Comparison of ENCODE assay signal across 26 mouse cellular contexts in the genomic region with DNA sequence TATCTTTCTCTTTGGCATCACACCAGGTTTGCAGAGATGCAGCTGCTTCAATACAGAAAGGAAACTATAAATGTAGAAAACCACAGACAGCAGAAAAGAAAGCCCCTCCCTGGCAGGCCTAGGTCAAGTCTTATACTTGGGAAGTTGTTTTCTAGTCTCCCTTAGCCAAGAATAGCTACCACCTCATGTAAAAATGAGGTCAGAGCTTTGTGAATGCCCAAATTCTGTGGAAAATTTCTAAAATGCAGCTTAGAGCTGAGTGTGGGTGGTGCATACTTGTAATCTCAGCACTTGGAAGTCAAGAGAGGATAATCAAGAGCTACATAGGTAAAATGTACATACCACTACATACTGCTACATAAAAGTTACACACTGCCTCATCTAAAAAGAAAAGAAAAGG. TPM values are rescaled to one million over a fixed set of nuclear protein-coding genes. Genes with fewer than 3 reads are reported as not detected.
DNase-seq lines count a peak whose midpoint lies in the region; ATAC-seq and TF ChIP-seq lines count a peak whose summit lies in the region.
"Had no signal": no experiment of that assay in that cellular context is flagged by ENCODE, and none has a peak within 500 bp of the region (broad histone marks: within the 10 kb centered on the region; RNA-seq: fewer than 3 reads in every experiment).

No protein-coding gene starts in this region.

- TF ChIP-seq POLR2A in CH12.LX (IDR thresholded peaks at IDR 0.05; ENCODE audit: low read depth, low read length) (no peak), myocyte (IDR thresholded peaks at IDR 0.05; ENCODE audit: insufficient read length, low read depth) (no peak)

- ATAC-seq in lung, postnatal 0 days: peak; percentile 46; the same call in 1 of the 2 replicates
- ATAC-seq: forebrain, embryonic 14.5 days had no signal

- peak; percentile 2 for DNase-seq in left cerebral cortex, adult 11 months (ENCODE audit: low spot score)
- DNase-seq in left cerebral cortex, adult 8-10 months (ENCODE audit: low spot score in 2 of 2): no peak
- DNase-seq in lung, postnatal 0 days (ENCODE audit: low spot score): peak; percentile 35
- no peak for DNase-seq in lung, postnatal 36 days
- DNase-seq in CH12.LX (ENCODE audit: extremely low read depth): peak; percentile 18
- DNase-seq in cerebellum, adult 8-10 months: no peak
- no peak for DNase-seq in adipocyte (ENCODE audit: low spot score)
- DNase-seq: adrenal gland, postnatal 14 days; cerebellum, adult 18-20 months; cerebellum, postnatal 10 days; gastrocnemius, postnatal 14 days; heart, adult 2 months had no signal

- no peaks in the 10 kb centered on the region for H3K27me3 ChIP-seq in lung, postnatal 0 days (replicated peaks; ENCODE audit: insufficient read depth, low read length)
- H3K27me3 ChIP-seq in CH12.LX (replicated peaks): no peaks in the 10 kb centered on the region
- H3K27me3 ChIP-seq in myocyte (ENCODE audit: control insufficient read depth, insufficient read depth, insufficient read length): no peaks in the 10 kb centered on the region

- H3K9me3 ChIP-seq in lung, postnatal 0 days (ENCODE audit: low read length): no peaks in the 10 kb centered on the region
- H3K9me3 ChIP-seq in CH12.LX (replicated peaks; ENCODE audit: low read length): no peaks in the 10 kb centered on the region
- H3K9me3 ChIP-seq: embryonic facial prominence, embryonic 10.5 days; forebrain, embryonic 10.5 days; hindbrain, embryonic 10.5 days had no signal

- no peak overlapping the region for H3K27ac ChIP-seq in lung, postnatal 0 days (ENCODE audit: low read length)
- no peak overlapping the region for H3K27ac ChIP-seq in CH12.LX (ENCODE audit: insufficient read depth, low read depth)
- H3K27ac ChIP-seq: embryonic facial prominence, embryonic 10.5 days; forebrain, embryonic 10.5 days; heart, adult 2 months; hindbrain, embryonic 10.5 days; hindbrain, embryonic 14.5 days had no signal

- no peak for TF ChIP-seq CTCF in lung, postnatal 0 days (IDR thresholded peaks at IDR 0.05)
- no peak for TF ChIP-seq CTCF in CH12.LX (conservative IDR thresholded peaks at IDR 0.05 in 1 of 2, IDR thresholded peaks at IDR 0.05 in 1 of 2; ENCODE audit: low read depth in 2 of 2, low read length in 2 of 2)

- dilution Hi-C loops in CH12.LX (cut with MboI; ENCODE audit: extremely low pct_ligation_motif_present, extremely low pct_unique_long_range_greater_than_20kb, low sequenced_read_pairs): no loop called here

- no peaks in the 10 kb centered on the region for H3K79me2 ChIP-seq in CH12.LX (replicated peaks; ENCODE audit: control insufficient read depth, extremely low read depth, insufficient read depth, poor library complexity, severe bottlenecking)
- H3K79me2 ChIP-seq in myocyte (ENCODE audit: control insufficient read depth, insufficient read depth): no peaks in the 10 kb centered on the region

- in situ Hi-C loops in CH12.LX (cut with MboI; ENCODE audit: low pct_ligation_motif_present, low pct_unique_long_range_greater_than_20kb, low sequenced_read_pairs): no loop called here

- no peak for TF ChIP-seq EP300 in lung, postnatal 0 days (IDR thresholded peaks at IDR 0.05)
- no peak for TF ChIP-seq EP300 in CH12.LX (IDR thresholded peaks at IDR 0.05; ENCODE audit: low read length)

- no peak for TF ChIP-seq RAD21 in CH12.LX (IDR thresholded peaks at IDR 0.05; ENCODE audit: low read depth, low read length)

- peaks cover 4% of the 10 kb centered on the region; the same call in 1 of the 2 replicates for H3K4me1 ChIP-seq in lung, postnatal 0 days (ENCODE audit: insufficient read depth, low read depth, low read length)
- peaks cover 0 to 19% of the 10 kb centered on the region in 2 experiments; a peak in 2 of 4 replicates for H3K4me1 ChIP-seq in CH12.LX (ENCODE audit: control insufficient read depth in 1 of 2, insufficient read depth in 2 of 2)
- H3K4me1 ChIP-seq: embryonic facial prominence, embryonic 10.5 days; forebrain, embryonic 10.5 days; hindbrain, embryonic 10.5 days had no signal

- H3K4me3 ChIP-seq in lung, postnatal 0 days (ENCODE audit: low read depth, low read length): no peak overlapping the region
- no peak overlapping the region for H3K4me3 ChIP-seq in CH12.LX (replicated peaks in 1 of 3; ENCODE audit: low read depth in 2 of 3, low read length in 2 of 3, poor library complexity in 1 of 3)
- no peak overlapping the region for H3K4me3 ChIP-seq in myocyte
- H3K4me3 ChIP-seq: embryonic facial prominence, embryonic 10.5 days; forebrain, embryonic 10.5 days; heart, adult 2 months; hindbrain, embryonic 10.5 days had no signal

- H3K36me3 ChIP-seq in lung, postnatal 0 days (ENCODE audit: insufficient read depth, low read length): no peaks in the 10 kb centered on the region
- no peaks in the 10 kb centered on the region for H3K36me3 ChIP-seq in CH12.LX (replicated peaks in 1 of 2; ENCODE audit: control insufficient read depth in 1 of 2, insufficient read depth in 1 of 2, low read length in 1 of 2)
- H3K36me3 ChIP-seq in myocyte (ENCODE audit: control insufficient read depth, insufficient read depth): no peaks in the 10 kb centered on the region
- H3K36me3 ChIP-seq: embryonic facial prominence, embryonic 10.5 days; forebrain, embryonic 10.5 days; hindbrain, embryonic 10.5 days had no signal

- H3ac ChIP-seq in myocyte (ENCODE audit: control insufficient read depth, insufficient read length): no peak overlapping the region

- no peak overlapping the region for H3K9ac ChIP-seq in lung, postnatal 0 days (replicated peaks; ENCODE audit: low read depth)
- no peak overlapping the region for H3K9ac ChIP-seq in CH12.LX (ENCODE audit: insufficient read depth, low read depth)
- H3K9ac ChIP-seq: hindbrain, embryonic 14.5 days had no signal

- no peak overlapping the region for H3K4me2 ChIP-seq in lung, postnatal 0 days (replicated peaks; ENCODE audit: low read depth, low read length)
- no peak overlapping the region for H3K4me2 ChIP-seq in CH12.LX (ENCODE audit: insufficient read depth, low read depth, poor library complexity, severe bottlenecking)
- H3K4me2 ChIP-seq in myocyte (ENCODE audit: low read depth): peak overlapping the region; percentile 54
- H3K4me2 ChIP-seq: heart, embryonic 11.5 days; hindbrain, embryonic 14.5 days had no signal

TF ChIP-seq in CH12.LX, 34 proteins besides CTCF, POLR2A, EP300 and RAD21:
- TF ChIP-seq MEF2A (IDR thresholded peaks at IDR 0.05; ENCODE audit: borderline replicate concordance, low read depth, low read length) (0 out of 2 replicates have a peak, but pooled peaks have one; percentile 21), UBTF (IDR thresholded peaks at IDR 0.05; ENCODE audit: low read depth, low read length) (no peak)
TF ChIP-seq in CH12.LX: peak in this region for 1.

TF ChIP-seq in myocyte, 11 proteins besides CTCF, POLR2A, EP300 and RAD21:
- TF ChIP-seq MYOG (IDR thresholded peaks at IDR 0.05; ENCODE audit: control insufficient read depth in 1 of 3, insufficient read depth in 1 of 3, insufficient read length in 2 of 3, low read depth in 2 of 3) (no peak), CEBPB (IDR thresholded peaks at IDR 0.05; ENCODE audit: insufficient read depth, poor library complexity, severe bottlenecking) (0 out of 2 replicates have a peak, but pooled peaks have one; percentile 33)

RNA-seq across cellular contexts. Expression of gene Gm21897, which starts 40.5 kb away (rescaled TPM):
- total RNA-seq in left cerebral cortex, adult 8-10 months (2022): not detected
- polyA plus RNA-seq in lung, postnatal 0 days (2015; fragmentation: Nextera tagmentation; extraction: Ambion mirVana): not detected in 2 replicates
- total RNA-seq in CH12.LX (2012; rRNA removed): not detected in 2 replicates
- not detected in 2 replicates for total RNA-seq in CH12.LX (2014; rRNA removed)
- not detected in 2 replicates for polyA plus RNA-seq in CH12.LX (2012; ENCODE audit: insufficient read length, low read depth)
- polyA plus RNA-seq in myocyte (2012; fragmentation: generic; extraction: Trizol): not detected
- total RNA-seq: adrenal gland, adult 18-20 months; adrenal gland, postnatal 14 days; gastrocnemius, adult 18-20 months; gastrocnemius, postnatal 14 days; heart, adult 2 months; heart, postnatal 25 days had no signal
- polyA plus RNA-seq: embryonic facial prominence, embryonic 10.5 days; embryonic facial prominence, embryonic 14.5 days; forebrain, embryonic 10.5 days; forebrain, embryonic 14.5 days; frontal cortex, adult 2 months; gonadal fat pad, adult 2 months; heart, adult 2 months; heart, embryonic 11.5 days; heart, embryonic 16.5 days; hindbrain, embryonic 10.5 days; hindbrain, embryonic 14.5 days had no signal

Comparison
In these comparisons a context has a peak if more than half of its experiments do, and no peak if none do; other contexts are left out.
1. DNase-seq: peak in left cerebral cortex, adult 11 months (single experiment), lung, postnatal 0 days (single experiment) and CH12.LX (single experiment); none in left cerebral cortex, adult 8-10 months (0 of 2), lung, postnatal 36 days (single experiment), cerebellum, adult 8-10 months (single experiment) and adipocyte (single experiment).